Mouse (Mus musculus) adrenal gland, postnatal 14 days (tissue): ENCODE data around the gene Mpp2. TPM values are rescaled to one million over a fixed set of nuclear protein-coding genes. Genes with fewer than 3 reads are reported as not detected.
A peak's percentile ranks its signal among the peaks of the same experiment; 100 is the strongest.

Experiments used
- DNase-seq: peaks from one replicate; pipeline ENCODE4 v3.0.0; 2021; ENCODE audit warnings: mixed read lengths
- long read RNA-seq, 2 experiments: library from polyadenylated mRNA; stranded (forward); transcript quantifications; one replicate each; pipeline ENCODE4 v2.0.0; 2021
- total RNA-seq: library from RNA; stranded (reverse); gene quantifications from 2 replicates; pipeline ENCODE4 v1.2.3, GENCODE M21; 2021

Gene Mpp2
- 8.6 and 10.1 TPM in 2 replicates for total RNA-seq
- long read RNA-seq, experiment 1, full-length matches to known transcripts, result 1 of 3 reads
- long read RNA-seq, experiment 1, partial matches to known transcripts, result 1 of 3 reads
- long read RNA-seq, experiment 1, other reads (novel, unspliced or antisense), result 1 of 3 reads
- long read RNA-seq, experiment 2, full-length matches to known transcripts, result 3 of 8 reads
- long read RNA-seq, experiment 2, partial matches to known transcripts, result 1 of 8 reads
- long read RNA-seq, experiment 2, other reads (novel, unspliced or antisense), result 4 of 8 reads

- DNase-seq, result peak; percentile 82
Observed at GRCm38 (mm10) chr11:102087931-102088898, at the start of gene Mpp2. TSS of gene Mpp2 (minus strand) at chr11:102088515.

GRCm38 (mm10) chr11:102137625-102138446 is 49.5 kb upstream of the Mpp2 start:
- DNase-seq, result no peak

GRCm38 (mm10) chr11:102134516-102134915 is 46.2 kb upstream of the Mpp2 start:
- no peak for DNase-seq

GRCm38 (mm10) chr11:102117386-102117785 is 29.1 kb upstream of the Mpp2 start:
- DNase-seq, result no peak

GRCm38 (mm10) chr11:102116241-102116640 is 27.9 kb upstream of the Mpp2 start:
- DNase-seq, result no peak

- DNase-seq, result no peak
Observed at GRCm38 (mm10) chr11:102111576-102111975, 23.3 kb upstream of the Mpp2 start.

- DNase-seq, result no peak
Observed at GRCm38 (mm10) chr11:102107732-102108131, 19.4 kb upstream of the Mpp2 start, which contains the start of gene Pyy. TSS of gene Pyy (minus strand) at chr11:102107832.

- DNase-seq, result no peak
Observed at GRCm38 (mm10) chr11:102106911-102107310, 18.6 kb upstream of the Mpp2 start.

- peak; percentile 81 for DNase-seq
Observed at GRCm38 (mm10) chr11:102102485-102103258, 14.4 kb upstream of the Mpp2 start.

GRCm38 (mm10) chr11:102101219-102101618 is 12.9 kb upstream of the Mpp2 start, which contains the start of gene Ppy:
TSS of gene Ppy (minus strand) at chr11:102101319.
- DNase-seq, result no peak

GRCm38 (mm10) chr11:102096887-102097391 is 8.6 kb upstream of the Mpp2 start:
- peak; percentile 90 for DNase-seq

GRCm38 (mm10) chr11:102096446-102096845 is 8.1 kb upstream of the Mpp2 start:
- no peak for DNase-seq

GRCm38 (mm10) chr11:102095676-102096075 is 7.4 kb upstream of the Mpp2 start:
- no peak for DNase-seq

- DNase-seq, result peak; percentile 73
Observed at GRCm38 (mm10) chr11:102089088-102089808, 933 bp upstream of the Mpp2 start.

GRCm38 (mm10) chr11:102087081-102087751 is 1.1 kb downstream of the Mpp2 start:
- DNase-seq, result peak; percentile 91

- DNase-seq, result peak; percentile 45
Observed at GRCm38 (mm10) chr11:102086331-102086730, 2.0 kb downstream of the Mpp2 start.

GRCm38 (mm10) chr11:102084159-102084558 is 4.2 kb downstream of the Mpp2 start:
- DNase-seq, result no peak

- peak; percentile 48 for DNase-seq
Observed at GRCm38 (mm10) chr11:102083193-102083592, 5.1 kb downstream of the Mpp2 start.

GRCm38 (mm10) chr11:102082322-102082721 is 6.0 kb downstream of the Mpp2 start:
- DNase-seq, result peak; percentile 87

GRCm38 (mm10) chr11:102073722-102074121 is 14.6 kb downstream of the Mpp2 start:
- DNase-seq, result no peak
